Mouse (Mus musculus) forebrain, embryonic 15.5 days (tissue): ENCODE measurements around the gene Rint1. TPM values are rescaled to one million over a fixed set of nuclear protein-coding genes. Genes with fewer than 3 reads are reported as not detected.

Source experiments
- polyA plus RNA-seq: library from polyadenylated mRNA; unstranded; fragments of >200 nt; fragmentation: Nextera tagmentation; extraction: Ambion mirVana; gene quantifications from 2 replicates; pipeline ENCODE4 v1.2.1, GENCODE M21; 2015

The Rint1 gene
- polyA plus RNA-seq, 1 experiment from 2014 or later: 28.4 TPM

Other genes starting within 250 kb of the Rint1 start
- gene Srpk2, start 103.1 kb upstream of the Rint1 start, polyA plus RNA-seq: 96.2 and 99.9 TPM in 2 replicates
- gene Pus7, start 4.0 kb upstream of the Rint1 start, polyA plus RNA-seq: 19.3 and 20.5 TPM in 2 replicates
- 101 and 111 TPM in 2 replicates for gene Tomm7, start 56.5 kb downstream of the Rint1 start, polyA plus RNA-seq
- gene Fam126a, start 243.0 kb downstream of the Rint1 start, polyA plus RNA-seq: 52.0 and 52.3 TPM in 2 replicates